Mouse (Mus musculus) kidney, adult 2 months (tissue): ENCODE measurements around the gene Grip1.

ENCODE experiments used
- CTCF ChIP-seq: fragments of 200-500 bp; conservative IDR thresholded peaks from 2 replicates; pipeline ENCODE4 v1.5.1; 2011; ENCODE audit warnings: low read depth, mild to moderate bottlenecking, control low read depth, low read length, moderate library complexity, mixed read lengths; ENCODE audit not compliant: insufficient read depth, insufficient read length
- POLR2A ChIP-seq: fragments of 200-500 bp; IDR thresholded peaks from one replicate; pipeline ENCODE4 v1.6.1; 2011; ENCODE audit warnings: low read depth, low read length, control low read depth

DNA sequence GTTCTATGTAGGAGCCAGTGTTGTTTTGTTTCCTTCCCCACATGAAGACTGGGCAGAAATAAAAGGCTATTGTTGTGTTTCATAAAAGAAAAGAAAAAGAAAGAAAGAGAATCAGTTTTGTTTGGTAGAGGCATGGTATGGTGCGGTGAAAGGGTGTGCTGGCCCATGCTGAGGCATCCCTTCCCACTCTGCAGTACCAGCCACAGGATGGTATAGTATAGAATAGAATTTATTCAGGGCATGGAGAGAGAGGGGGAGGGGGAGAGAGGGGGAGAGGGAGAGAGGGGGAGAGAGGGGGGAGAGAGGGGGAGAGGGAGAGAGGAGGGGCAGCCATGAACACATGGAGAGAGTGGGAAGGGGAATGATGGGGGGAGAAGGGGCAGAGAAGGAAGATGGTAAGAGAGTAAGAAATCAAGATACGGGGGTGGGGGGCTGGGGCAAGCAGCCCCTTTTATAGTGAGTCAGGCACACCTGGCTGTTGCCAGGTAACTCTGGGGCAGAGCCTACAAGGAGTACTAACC lies 591.1 kb downstream of the Grip1 start:
- TF ChIP-seq POLR2A = no peak
- no peak for TF ChIP-seq CTCF
